Comparison of ENCODE assay signal across 20 mouse cellular contexts in genomic region chr13:36919737-36920136, GRCm38 (mm10).
A peak's percentile ranks its signal among the peaks of the same experiment; 100 is the strongest.
DNase-seq lines count a peak whose midpoint lies in the region; ATAC-seq lines count a peak whose summit lies in the region.
"Had no signal": no experiment of that assay in that cellular context is flagged by ENCODE, and none has a peak within 500 bp of the region (broad histone marks: within the 10 kb centered on the region; RNA-seq: fewer than 3 reads in every experiment).

No protein-coding gene starts in this region.

- no peak overlapping the region for H3K4me3 ChIP-seq in forebrain, embryonic 14.5 days (ENCODE audit: low read depth, low read length)
- no peak overlapping the region for H3K4me3 ChIP-seq in forebrain, embryonic 12.5 days (replicated peaks)
- no peak overlapping the region for H3K4me3 ChIP-seq in midbrain, embryonic 14.5 days (replicated peaks; ENCODE audit: low read depth, low read length)
- no peak overlapping the region for H3K4me3 ChIP-seq in midbrain, embryonic 10.5 days
- no peak overlapping the region for H3K4me3 ChIP-seq in forebrain, embryonic 15.5 days
- H3K4me3 ChIP-seq: embryonic facial prominence, embryonic 15.5 days; erythroblast, embryonic 14.5 days; gastrocnemius, adult 2 months; heart, embryonic 13.5 days; hindbrain, embryonic 13.5 days had no signal

- H3K4me1 ChIP-seq in forebrain, embryonic 14.5 days (ENCODE audit: control insufficient read depth, insufficient read depth, low read length), result no peaks in the 10 kb centered on the region
- no peaks in the 10 kb centered on the region for H3K4me1 ChIP-seq in forebrain, embryonic 12.5 days
- H3K4me1 ChIP-seq in midbrain, embryonic 14.5 days (ENCODE audit: control insufficient read depth, insufficient read depth, low read length), result no peaks in the 10 kb centered on the region
- H3K4me1 ChIP-seq in midbrain, embryonic 10.5 days, result no peaks in the 10 kb centered on the region
- H3K4me1 ChIP-seq in forebrain, embryonic 15.5 days, result 0 out of 2 replicates have a peak, but pooled peaks cover 5% of the 10 kb centered on the region
- H3K4me1 ChIP-seq: embryonic facial prominence, embryonic 15.5 days; heart, embryonic 13.5 days; hindbrain, embryonic 13.5 days had no signal

- H3K4me2 ChIP-seq in forebrain, embryonic 14.5 days (ENCODE audit: low read length), result no peak overlapping the region
- H3K4me2 ChIP-seq in forebrain, embryonic 12.5 days, result no peak overlapping the region
- H3K4me2 ChIP-seq in midbrain, embryonic 14.5 days (ENCODE audit: low read length), result no peak overlapping the region
- H3K4me2 ChIP-seq in forebrain, embryonic 15.5 days (replicated peaks), result no peak overlapping the region
- H3K4me2 ChIP-seq: embryonic facial prominence, embryonic 15.5 days; heart, embryonic 13.5 days; hindbrain, embryonic 13.5 days had no signal

- peak; percentile 43 to 55 for DNase-seq in cerebellum, postnatal 14 days
- no peak for DNase-seq in cerebellum, adult 11-12 months
- DNase-seq in forebrain, embryonic 14.5 days (ENCODE audit: low spot score), result peak; percentile 48
- peak; percentile 10 for DNase-seq in midbrain, embryonic 14.5 days
- DNase-seq in midbrain, embryonic 10.5 days (ENCODE audit: low spot score), result no peak
- DNase-seq in layer of hippocampus, adult 9-11 months, result no peak
- DNase-seq: adrenal gland, postnatal 10 days; cerebellum, adult 8-10 months; embryo, embryonic 11 days; gastrocnemius, adult 2 months; gastrocnemius, postnatal 25 days; heart, postnatal 36 days; kidney, adult 2 months had no signal

- no peaks in the 10 kb centered on the region for H3K36me3 ChIP-seq in forebrain, embryonic 14.5 days (ENCODE audit: control insufficient read depth, insufficient read depth, low read length)
- no peaks in the 10 kb centered on the region for H3K36me3 ChIP-seq in forebrain, embryonic 12.5 days (replicated peaks)
- H3K36me3 ChIP-seq in midbrain, embryonic 14.5 days (ENCODE audit: control insufficient read depth, insufficient read depth, low read length), result no peaks in the 10 kb centered on the region
- H3K36me3 ChIP-seq in midbrain, embryonic 10.5 days, result no peaks in the 10 kb centered on the region
- no peaks in the 10 kb centered on the region for H3K36me3 ChIP-seq in forebrain, embryonic 15.5 days
- H3K36me3 ChIP-seq: embryonic facial prominence, embryonic 15.5 days; heart, embryonic 13.5 days; hindbrain, embryonic 13.5 days had no signal

- H3K9ac ChIP-seq in forebrain, embryonic 14.5 days (ENCODE audit: low read length), result no peak overlapping the region
- H3K9ac ChIP-seq in forebrain, embryonic 12.5 days, result no peak overlapping the region
- H3K9ac ChIP-seq in midbrain, embryonic 14.5 days (replicated peaks; ENCODE audit: low read length), result no peak overlapping the region
- H3K9ac ChIP-seq in forebrain, embryonic 15.5 days (replicated peaks), result no peak overlapping the region
- H3K9ac ChIP-seq: embryonic facial prominence, embryonic 15.5 days; heart, embryonic 13.5 days; hindbrain, embryonic 13.5 days had no signal

- ATAC-seq in forebrain, embryonic 14.5 days, result peak; percentile 65
- ATAC-seq in forebrain, embryonic 12.5 days (ENCODE audit: low FRiP score), result no peak
- ATAC-seq in midbrain, embryonic 14.5 days (ENCODE audit: low FRiP score, low TSS enrichment), result no peak
- peak; percentile 43 for ATAC-seq in forebrain, embryonic 15.5 days (replicated peaks)
- ATAC-seq: intestine, embryonic 16.5 days had no signal

- no peaks in the 10 kb centered on the region for H3K9me3 ChIP-seq in forebrain, embryonic 14.5 days (replicated peaks; ENCODE audit: control insufficient read depth, low read length)
- H3K9me3 ChIP-seq in forebrain, embryonic 12.5 days, result no peaks in the 10 kb centered on the region
- no peaks in the 10 kb centered on the region for H3K9me3 ChIP-seq in midbrain, embryonic 14.5 days (ENCODE audit: control insufficient read depth, low read length)
- no peaks in the 10 kb centered on the region for H3K9me3 ChIP-seq in midbrain, embryonic 10.5 days (replicated peaks)
- no peaks in the 10 kb centered on the region for H3K9me3 ChIP-seq in forebrain, embryonic 15.5 days
- H3K9me3 ChIP-seq: embryonic facial prominence, embryonic 15.5 days; heart, embryonic 13.5 days; hindbrain, embryonic 13.5 days had no signal

- 54% methylated on average over 4 of the region's 4 CpGs for WGBS in forebrain, embryonic 14.5 days
- WGBS in forebrain, embryonic 12.5 days, result 77% methylated on average over 4 of the region's 4 CpGs
- 60% methylated on average over 4 of the region's 4 CpGs for WGBS in midbrain, embryonic 14.5 days
- 81% methylated on average over 4 of the region's 4 CpGs for WGBS in midbrain, embryonic 10.5 days
- 52% methylated on average over 4 of the region's 4 CpGs for WGBS in forebrain, embryonic 15.5 days

- no peaks in the 10 kb centered on the region for H3K27me3 ChIP-seq in forebrain, embryonic 14.5 days (replicated peaks; ENCODE audit: control insufficient read depth, insufficient read depth, low read length)
- H3K27me3 ChIP-seq in forebrain, embryonic 12.5 days, result no peaks in the 10 kb centered on the region
- no peaks in the 10 kb centered on the region for H3K27me3 ChIP-seq in midbrain, embryonic 14.5 days (ENCODE audit: control insufficient read depth, insufficient read depth, low read length)
- no peaks in the 10 kb centered on the region for H3K27me3 ChIP-seq in midbrain, embryonic 10.5 days (ENCODE audit: low read depth, poor library complexity, severe bottlenecking)
- H3K27me3 ChIP-seq in forebrain, embryonic 15.5 days, result no peaks in the 10 kb centered on the region
- H3K27me3 ChIP-seq: embryonic facial prominence, embryonic 15.5 days; heart, embryonic 13.5 days; hindbrain, embryonic 13.5 days had no signal

- H3K27ac ChIP-seq in forebrain, embryonic 14.5 days (ENCODE audit: low read depth, low read length), result no peak overlapping the region
- no peak overlapping the region for H3K27ac ChIP-seq in forebrain, embryonic 12.5 days
- no peak overlapping the region for H3K27ac ChIP-seq in midbrain, embryonic 14.5 days (replicated peaks; ENCODE audit: low read depth, low read length)
- no peak overlapping the region for H3K27ac ChIP-seq in midbrain, embryonic 10.5 days (replicated peaks)
- H3K27ac ChIP-seq in forebrain, embryonic 15.5 days (replicated peaks), result no peak overlapping the region
- H3K27ac ChIP-seq: embryonic facial prominence, embryonic 15.5 days; gastrocnemius, adult 2 months; heart, embryonic 13.5 days; hindbrain, embryonic 13.5 days had no signal

Comparison
In these comparisons a context has a peak if more than half of its experiments do, and no peak if none do; other contexts are left out.
1. DNase-seq: peak in cerebellum, postnatal 14 days (2 of 2), forebrain, embryonic 14.5 days (single experiment) and midbrain, embryonic 14.5 days (single experiment); none in cerebellum, adult 11-12 months (single experiment), midbrain, embryonic 10.5 days (single experiment) and layer of hippocampus, adult 9-11 months (single experiment).
2. ATAC-seq: peak in forebrain, embryonic 14.5 days (single experiment) and forebrain, embryonic 15.5 days (single experiment); none in forebrain, embryonic 12.5 days (single experiment) and midbrain, embryonic 14.5 days (single experiment).